Mouse (Mus musculus) limb, embryonic 11.5 days (tissue): Measurements from ENCODE around the gene Slc12a9. TPM values are rescaled to one million over a fixed set of nuclear protein-coding genes. Genes with fewer than 3 reads are reported as not detected.

Experiments
- ATAC-seq: fragments of 200-750 bp; cut with Nextera tagmentation; 2 replicates; pipeline ENCODE4 v1.8.0; 2017; ENCODE audit warnings: low read depth; ENCODE audit not compliant: insufficient number of reproducible peaks, low FRiP score, low TSS enrichment
- DNase-seq: peaks from one replicate; pipeline ENCODE4 v3.0.0-alpha.2; 2015; ENCODE audit warnings: low spot score
- H3K27ac ChIP-seq: fragments of 300-500 bp; sonication (generic); replicated peaks from 2 replicates; pipeline ENCODE4 v1.5.1; 2014; ENCODE audit warnings: low read depth, mild to moderate bottlenecking, low read length
- H3K27me3 ChIP-seq: fragments of 300-500 bp; sonication (generic); 2 replicates; pipeline ENCODE4 v1.6.1; 2014; ENCODE audit warnings: mild to moderate bottlenecking, low read length, mixed read lengths; ENCODE audit not compliant: control insufficient read depth, insufficient read depth
- H3K36me3 ChIP-seq: fragments of 300-500 bp; sonication (generic); 2 replicates; pipeline ENCODE4 v1.6.1; 2014; ENCODE audit warnings: mild to moderate bottlenecking, low read length, moderate library complexity, mixed read lengths; ENCODE audit not compliant: control insufficient read depth, insufficient read depth
- H3K4me1 ChIP-seq: fragments of 300-500 bp; sonication (generic); 2 replicates; pipeline ENCODE4 v1.6.1; 2014; ENCODE audit warnings: low read length, mixed read lengths; ENCODE audit not compliant: control insufficient read depth, insufficient read depth
- H3K4me2 ChIP-seq: fragments of 300-500 bp; sonication (generic); 2 replicates; pipeline ENCODE4 v1.6.1; 2014; ENCODE audit warnings: low read depth, mild to moderate bottlenecking, moderate library complexity; ENCODE audit not compliant: severe bottlenecking
- H3K4me3 ChIP-seq: fragments of 300-500 bp; sonication (generic); 2 replicates; pipeline ENCODE4 v1.5.1; 2014; ENCODE audit warnings: low read depth, low read length
- H3K9ac ChIP-seq: fragments of 300-500 bp; sonication (generic); 2 replicates; pipeline ENCODE4 v1.6.1; 2014; ENCODE audit warnings: mild to moderate bottlenecking, low read length
- H3K9me3 ChIP-seq: fragments of 300-500 bp; sonication (generic); 2 replicates; pipeline ENCODE4 v1.6.1; 2016; ENCODE audit warnings: low read length; ENCODE audit not compliant: control insufficient read depth
- WGBS: fragments of 180-500 bp; shearing (Covaris S2); extraction: QIAGEN DNeasy Blood & Tissue Kit; methylation state at CpG from one replicate; pipeline ENCODE4 v1.1.7; 2014; 5-methylcytosine and 5-hydroxymethylcytosine counted together
- polyA plus RNA-seq: library from polyadenylated mRNA; unstranded; fragments of >200 nt; fragmentation: Nextera tagmentation; extraction: Ambion mirVana; gene quantifications from 2 replicates; pipeline ENCODE4 v1.2.1, GENCODE M21; 2014

Gene Slc12a9
- polyA plus RNA-seq, 1 experiment from 2014 or later, result 4.7 TPM

- DNase-seq, result peak; percentile 96
These were observed 16.2 kb upstream of the Slc12a9 start, which contains the start of gene Ephb4 for GRCm38 (mm10) chr5:137349384-137350204. Gene Ephb4 (plus strand): TSS chr5:137350109.

GRCm38 (mm10) chr5:137348482-137349383, 15.3 kb upstream of the Slc12a9 start:
- Histone ChIP-seq H3K4me1 (peaks cover 32% of the 10 kb centered on the region), H3K9ac (peak overlapping the region; percentile 74), H3K36me3 (no peaks in the 10 kb centered on the region; the same call in 1 of the 2 replicates), H3K27ac (peak overlapping the region; percentile 98), H3K4me2 (peak overlapping the region; percentile 100), H3K9me3 (no peaks in the 10 kb centered on the region), H3K4me3 (peak overlapping the region; percentile 97), H3K27me3 (no peaks in the 10 kb centered on the region)
- ATAC-seq, result no peak
- DNase-seq, result peak; percentile 72
- 1% methylated on average over 33 of the region's 33 CpGs for WGBS

More at GRCm38 (mm10) chr5:137349384-137350204, 16.2 kb upstream of the Slc12a9 start, which contains the start of gene Ephb4:
- H3K27me3 ChIP-seq, result no peaks in the 10 kb centered on the region
- WGBS, result under 1% methylated on average over 32 of the region's 32 CpGs
- peak within 1 kb of the TSS; percentile 97 for H3K9ac ChIP-seq
- peaks cover 35% of the 10 kb centered on the region for H3K4me1 ChIP-seq
- H3K9me3 ChIP-seq, result no peaks in the 10 kb centered on the region
- ATAC-seq, result peak; percentile 93
- peaks cover 7% of the 10 kb centered on the region for H3K36me3 ChIP-seq
- peak within 1 kb of the TSS; percentile 97 for H3K4me3 ChIP-seq
- peak within 1 kb of the TSS; percentile 100 for H3K4me2 ChIP-seq
- H3K27ac ChIP-seq, result peak within 1 kb of the TSS; percentile 98

GRCm38 (mm10) chr5:137347856-137348255, 14.5 kb upstream of the Slc12a9 start:
- DNase-seq (no peak), ATAC-seq (no peak)
- no peak overlapping the region for H3K27ac ChIP-seq
- H3K9me3 ChIP-seq, result no peaks in the 10 kb centered on the region
- no peaks in the 10 kb centered on the region for H3K36me3 ChIP-seq
- H3K4me1 ChIP-seq, result peaks cover 26% of the 10 kb centered on the region
- no peak overlapping the region for H3K9ac ChIP-seq
- peak overlapping the region; percentile 17; the same call in 1 of the 2 replicates for H3K4me2 ChIP-seq
- no peaks in the 10 kb centered on the region for H3K27me3 ChIP-seq
- no peak overlapping the region for H3K4me3 ChIP-seq
- 11% methylated on average over 7 of the region's 7 CpGs for WGBS

- Histone ChIP-seq H3K27ac (no peak overlapping the region), H3K4me1 (peaks cover 22% of the 10 kb centered on the region)
These were observed 13.6 kb upstream of the Slc12a9 start for GRCm38 (mm10) chr5:137346983-137347382.

GRCm38 (mm10) chr5:137346388-137346787, 13.0 kb upstream of the Slc12a9 start:
- no peak overlapping the region for H3K4me2 ChIP-seq
- no peak overlapping the region for H3K27ac ChIP-seq
- no peaks in the 10 kb centered on the region for H3K27me3 ChIP-seq
- H3K9me3 ChIP-seq, result no peaks in the 10 kb centered on the region
- no peak for ATAC-seq
- no peak overlapping the region for H3K4me3 ChIP-seq
- H3K36me3 ChIP-seq, result no peaks in the 10 kb centered on the region
- 67% methylated on average over 1 of the region's 1 CpGs for WGBS
- peaks cover 22% of the 10 kb centered on the region for H3K4me1 ChIP-seq
- H3K9ac ChIP-seq, result no peak overlapping the region
- DNase-seq, result no peak

More at GRCm38 (mm10) chr5:137346983-137347382, 13.6 kb upstream of the Slc12a9 start:
- WGBS, result 90% methylated on average over 4 of the region's 4 CpGs
- no peak overlapping the region for H3K4me3 ChIP-seq
- no peak for DNase-seq
- H3K36me3 ChIP-seq, result no peaks in the 10 kb centered on the region
- H3K27me3 ChIP-seq, result no peaks in the 10 kb centered on the region
- no peak for ATAC-seq
- H3K4me2 ChIP-seq, result no peak overlapping the region
- H3K9ac ChIP-seq, result no peak overlapping the region
- H3K9me3 ChIP-seq, result no peaks in the 10 kb centered on the region

- Histone ChIP-seq H3K4me1 (peaks cover 22% of the 10 kb centered on the region), H3K27ac (no peak overlapping the region), H3K9me3 (no peaks in the 10 kb centered on the region), H3K27me3 (no peaks in the 10 kb centered on the region), H3K4me3 (no peak overlapping the region), H3K4me2 (0 out of 2 replicates have a peak overlapping the region, but pooled peaks have one; percentile 4), H3K9ac (no peak overlapping the region), H3K36me3 (no peaks in the 10 kb centered on the region)
- 15% methylated on average over 9 of the region's 9 CpGs for WGBS
- DNase-seq (no peak), ATAC-seq (no peak)
These were observed 12.4 kb upstream of the Slc12a9 start for GRCm38 (mm10) chr5:137345821-137346220.

GRCm38 (mm10) chr5:137343869-137344268, 10.5 kb upstream of the Slc12a9 start:
- Histone ChIP-seq H3K27me3 (no peaks in the 10 kb centered on the region), H3K36me3 (no peaks in the 10 kb centered on the region), H3K9ac (no peak overlapping the region), H3K4me3 (no peak overlapping the region), H3K9me3 (no peaks in the 10 kb centered on the region), H3K4me1 (peaks cover 26% of the 10 kb centered on the region), H3K4me2 (no peak overlapping the region), H3K27ac (no peak overlapping the region)
- DNase-seq (no peak), ATAC-seq (no peak)

- ATAC-seq (no peak), DNase-seq (no peak)
- no peaks in the 10 kb centered on the region for H3K9me3 ChIP-seq
- no peak overlapping the region for H3K4me3 ChIP-seq
- 96% methylated on average over 5 of the region's 5 CpGs for WGBS
- H3K27ac ChIP-seq, result no peak overlapping the region
- H3K4me1 ChIP-seq, result peaks cover 26% of the 10 kb centered on the region
- no peaks in the 10 kb centered on the region for H3K27me3 ChIP-seq
- no peak overlapping the region for H3K9ac ChIP-seq
- no peak overlapping the region for H3K4me2 ChIP-seq
- no peaks in the 10 kb centered on the region for H3K36me3 ChIP-seq
These were observed 10.0 kb upstream of the Slc12a9 start for GRCm38 (mm10) chr5:137343412-137343811.
